Mouse (Mus musculus): ENCODE data around the gene Sh2d2a.

GRCm38 (mm10) chr3:87859813-87860212 lies 13.3 kb downstream of the Sh2d2a start:
- TF ChIP-seq CTCF (IDR thresholded peaks at IDR 0.05; ENCODE audit: low read depth) (peak; percentile 88), EP300 (IDR thresholded peaks at IDR 0.05; ENCODE audit: low read depth) (no peak)
